Mouse (Mus musculus) kidney, embryonic 16.5 days (tissue): ENCODE data around the gene Mybbp1a. TPM values are rescaled to one million over a fixed set of nuclear protein-coding genes. Genes with fewer than 3 reads are reported as not detected.

Experiments
- ATAC-seq: fragments of 200-750 bp; cut with Nextera tagmentation; 2 replicates; pipeline ENCODE4 v1.8.0; 2017; ENCODE audit warnings: moderate TSS enrichment; ENCODE audit not compliant: low FRiP score, low TSS enrichment
- H3K27ac ChIP-seq: fragments of 300-500 bp; sonication (generic); 2 replicates; pipeline ENCODE4 v1.5.1; 2014; ENCODE audit warnings: low read length
- H3K27me3 ChIP-seq: fragments of 300-500 bp; sonication (generic); 2 replicates; pipeline ENCODE4 v1.6.1; 2014; ENCODE audit warnings: low read length, control low read depth, mixed read lengths; ENCODE audit not compliant: insufficient read depth
- H3K36me3 ChIP-seq: fragments of 300-500 bp; sonication (generic); 2 replicates; pipeline ENCODE4 v1.6.1; 2014; ENCODE audit warnings: low read length, control low read depth, mixed read lengths; ENCODE audit not compliant: insufficient read depth
- H3K4me1 ChIP-seq: fragments of 300-500 bp; sonication (generic); 2 replicates; pipeline ENCODE4 v1.6.1; 2014; ENCODE audit warnings: low read length, control low read depth, mixed read lengths; ENCODE audit not compliant: insufficient read depth
- H3K4me2 ChIP-seq: fragments of 300-500 bp; sonication (generic); replicated peaks from 2 replicates; pipeline ENCODE4 v1.6.1; 2014; ENCODE audit warnings: low read depth, low read length
- H3K4me3 ChIP-seq: fragments of 300-500 bp; sonication (generic); 2 replicates; pipeline ENCODE4 v1.5.1; 2014; ENCODE audit warnings: mild to moderate bottlenecking, low read length
- H3K9ac ChIP-seq: fragments of 300-500 bp; sonication (generic); replicated peaks from 2 replicates; pipeline ENCODE4 v1.6.1; 2014; ENCODE audit warnings: low read length
- H3K9me3 ChIP-seq: fragments of 300-500 bp; sonication (generic); 2 replicates; pipeline ENCODE4 v1.6.1; 2016; ENCODE audit warnings: low read length, control low read depth
- WGBS: fragments of 180-500 bp; shearing (Covaris S2); extraction: QIAGEN DNeasy Blood & Tissue Kit; methylation state at CpG from one replicate; pipeline ENCODE4 v1.1.7; 2014; 5-methylcytosine and 5-hydroxymethylcytosine counted together
- polyA plus RNA-seq: library from polyadenylated mRNA; unstranded; fragments of >200 nt; fragmentation: Nextera tagmentation; extraction: Ambion mirVana; gene quantifications from 2 replicates; pipeline ENCODE4 v1.2.1, GENCODE M21; 2015

The Mybbp1a gene
- polyA plus RNA-seq, 1 experiment from 2014 or later = 175 TPM

GRCm38 (mm10) chr11:72402969-72403368, 38.2 kb upstream of the Mybbp1a start:
- H3K27me3 ChIP-seq = no peaks in the 10 kb centered on the region
- peak overlapping the region; percentile 81 for H3K27ac ChIP-seq
- WGBS = 80% methylated on average over 12 of the region's 12 CpGs
- H3K36me3 ChIP-seq = peaks cover 14% of the 10 kb centered on the region
- peak overlapping the region; percentile 0 for H3K9ac ChIP-seq
- H3K4me2 ChIP-seq = no peak overlapping the region
- H3K9me3 ChIP-seq = no peaks in the 10 kb centered on the region
- H3K4me1 ChIP-seq = peaks cover 75% of the 10 kb centered on the region
- no peak for ATAC-seq
- H3K4me3 ChIP-seq = no peak overlapping the region

DNA sequence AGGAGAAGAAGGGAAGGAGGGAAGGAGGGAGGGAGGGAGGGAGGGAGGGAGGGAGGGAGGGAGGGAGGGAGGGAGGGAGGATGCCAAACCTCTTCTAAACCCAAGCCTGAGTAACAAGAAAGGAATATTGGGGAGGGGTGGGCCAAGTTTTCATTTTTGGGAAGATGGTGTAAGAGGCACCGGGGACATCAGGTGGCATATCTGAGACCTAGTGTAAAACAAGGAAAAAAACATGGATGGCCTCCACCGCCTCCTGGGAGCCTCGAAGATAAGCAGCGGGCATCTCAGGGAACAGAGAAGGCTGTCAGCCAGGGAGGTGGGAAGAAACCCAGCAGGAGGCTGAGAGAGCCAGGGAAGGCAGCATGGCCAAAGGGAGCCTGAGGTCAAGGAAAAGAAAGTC, 35.6 kb upstream of the Mybbp1a start:
- ATAC-seq = no peak
- H3K4me1 ChIP-seq = peaks cover 88% of the 10 kb centered on the region
- no peaks in the 10 kb centered on the region for H3K9me3 ChIP-seq
- WGBS = 69% methylated on average over 4 of the region's 4 CpGs
- H3K9ac ChIP-seq = 0 out of 2 replicates have a peak overlapping the region, but pooled peaks have one; percentile 5
- H3K27me3 ChIP-seq = 0 out of 2 replicates have a peak, but pooled peaks cover 4% of the 10 kb centered on the region
- peak overlapping the region; percentile 27 for H3K27ac ChIP-seq
- no peak overlapping the region for H3K4me2 ChIP-seq
- H3K4me3 ChIP-seq = no peak overlapping the region
- no peaks in the 10 kb centered on the region for H3K36me3 ChIP-seq

DNA sequence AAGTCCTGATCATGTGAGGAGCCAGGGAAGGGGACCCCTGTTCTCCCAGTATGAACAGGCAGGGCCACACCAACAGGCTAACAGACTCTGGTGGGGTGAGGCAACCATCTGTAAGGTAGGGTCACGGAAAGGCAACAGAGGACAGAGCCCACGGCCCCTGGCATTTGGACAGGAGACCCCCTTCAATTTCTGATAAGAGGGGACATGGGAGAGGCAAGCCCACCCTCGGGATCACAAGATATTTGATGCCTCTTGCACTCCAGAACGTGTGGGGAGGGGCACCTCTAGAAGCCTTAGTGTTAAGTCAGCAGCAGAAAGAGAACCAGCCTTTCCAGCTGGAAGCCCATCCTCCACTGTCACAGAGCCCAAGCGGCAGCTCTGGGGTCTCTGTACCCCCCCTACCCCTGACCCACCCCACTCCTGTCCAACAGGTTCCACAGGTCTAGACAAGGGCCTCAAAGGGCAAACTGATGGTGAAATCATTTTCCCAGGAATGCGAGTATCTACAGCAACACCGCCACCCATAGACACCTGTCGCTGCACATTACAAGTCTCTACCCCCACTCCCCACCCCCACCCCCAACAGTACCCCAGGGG, 35.0 kb upstream of the Mybbp1a start:
- ATAC-seq = no peak
- Histone ChIP-seq H3K4me3 (no peak overlapping the region), H3K27ac (peak overlapping the region; percentile 66), H3K4me1 (peaks cover 85% of the 10 kb centered on the region), H3K9me3 (no peaks in the 10 kb centered on the region), H3K4me2 (peak overlapping the region; percentile 93), H3K9ac (peak overlapping the region; percentile 56; the same call in 1 of the 2 replicates), H3K36me3 (no peaks in the 10 kb centered on the region), H3K27me3 (0 out of 2 replicates have a peak, but pooled peaks cover 4% of the 10 kb centered on the region)
- WGBS = 54% methylated on average over 8 of the region's 8 CpGs

- peak overlapping the region; percentile 56 for H3K9ac ChIP-seq
- H3K27me3 ChIP-seq = 0 out of 2 replicates have a peak, but pooled peaks cover 4% of the 10 kb centered on the region
- 22% methylated on average over 3 of the region's 3 CpGs for WGBS
- H3K4me1 ChIP-seq = peaks cover 80% of the 10 kb centered on the region
- peak overlapping the region; percentile 93 for H3K4me2 ChIP-seq
- peak overlapping the region; percentile 66 for H3K27ac ChIP-seq
- no peak for ATAC-seq
- H3K4me3 ChIP-seq = peak overlapping the region; percentile 83
- H3K36me3 ChIP-seq = no peaks in the 10 kb centered on the region
- H3K9me3 ChIP-seq = no peaks in the 10 kb centered on the region
These were observed 34.1 kb upstream of the Mybbp1a start for GRCm38 (mm10) chr11:72407081-72407480.

GRCm38 (mm10) chr11:72407574-72407973, 33.6 kb upstream of the Mybbp1a start:
- Histone ChIP-seq H3K27me3 (0 out of 2 replicates have a peak, but pooled peaks cover 4% of the 10 kb centered on the region), H3K4me2 (peak overlapping the region; percentile 93), H3K9me3 (no peaks in the 10 kb centered on the region), H3K9ac (peak overlapping the region; percentile 45; the same call in 1 of the 2 replicates), H3K4me1 (peaks cover 80% of the 10 kb centered on the region), H3K4me3 (peak overlapping the region; percentile 83), H3K27ac (peak overlapping the region; percentile 66), H3K36me3 (no peaks in the 10 kb centered on the region)
- no peak for ATAC-seq
- 23% methylated on average over 7 of the region's 7 CpGs for WGBS

DNA sequence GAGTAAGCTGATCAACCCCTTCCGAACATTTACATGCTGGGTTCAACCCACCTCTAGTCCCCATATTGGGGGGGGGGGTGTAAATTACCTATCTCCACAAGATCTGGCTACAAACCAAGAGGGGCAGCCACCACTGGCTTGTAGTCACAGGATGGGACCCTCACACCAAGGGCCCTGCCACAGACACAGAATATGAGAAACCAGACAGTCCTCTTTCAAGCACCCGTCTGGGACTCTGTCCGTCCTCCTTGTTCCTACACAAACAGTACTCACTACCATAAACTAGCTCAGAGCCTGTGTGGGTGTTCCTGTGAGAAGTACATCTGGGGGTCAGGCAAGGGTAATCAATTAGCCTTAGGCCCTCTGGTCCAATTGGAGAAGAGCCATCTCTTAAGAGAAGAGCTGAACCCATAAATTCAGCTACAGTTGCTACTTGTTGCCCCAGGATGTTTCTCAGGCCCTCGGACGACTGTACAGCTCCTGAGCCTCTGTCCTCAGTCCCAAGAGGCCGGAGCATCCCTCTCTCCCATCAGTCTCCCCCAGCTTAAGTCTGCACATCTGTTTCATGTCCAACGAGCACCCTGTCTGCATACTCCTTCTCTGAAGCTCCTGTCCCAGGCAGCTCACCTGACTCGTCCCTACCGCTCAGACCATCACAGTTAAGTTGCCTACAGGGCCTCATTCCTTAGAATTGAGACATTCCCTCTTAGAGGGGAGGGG, 32.5 kb upstream of the Mybbp1a start:
- H3K4me1 ChIP-seq = peaks cover 79% of the 10 kb centered on the region
- peak overlapping the region; percentile 93 for H3K4me2 ChIP-seq
- peak overlapping the region; percentile 60 for H3K9ac ChIP-seq
- 24% methylated on average over 9 of the region's 9 CpGs for WGBS
- H3K4me3 ChIP-seq = peak overlapping the region; percentile 83
- no peaks in the 10 kb centered on the region for H3K36me3 ChIP-seq
- H3K27me3 ChIP-seq = 0 out of 2 replicates have a peak, but pooled peaks cover 4% of the 10 kb centered on the region
- ATAC-seq = no peak
- no peaks in the 10 kb centered on the region for H3K9me3 ChIP-seq
- no peak overlapping the region for H3K27ac ChIP-seq

DNA sequence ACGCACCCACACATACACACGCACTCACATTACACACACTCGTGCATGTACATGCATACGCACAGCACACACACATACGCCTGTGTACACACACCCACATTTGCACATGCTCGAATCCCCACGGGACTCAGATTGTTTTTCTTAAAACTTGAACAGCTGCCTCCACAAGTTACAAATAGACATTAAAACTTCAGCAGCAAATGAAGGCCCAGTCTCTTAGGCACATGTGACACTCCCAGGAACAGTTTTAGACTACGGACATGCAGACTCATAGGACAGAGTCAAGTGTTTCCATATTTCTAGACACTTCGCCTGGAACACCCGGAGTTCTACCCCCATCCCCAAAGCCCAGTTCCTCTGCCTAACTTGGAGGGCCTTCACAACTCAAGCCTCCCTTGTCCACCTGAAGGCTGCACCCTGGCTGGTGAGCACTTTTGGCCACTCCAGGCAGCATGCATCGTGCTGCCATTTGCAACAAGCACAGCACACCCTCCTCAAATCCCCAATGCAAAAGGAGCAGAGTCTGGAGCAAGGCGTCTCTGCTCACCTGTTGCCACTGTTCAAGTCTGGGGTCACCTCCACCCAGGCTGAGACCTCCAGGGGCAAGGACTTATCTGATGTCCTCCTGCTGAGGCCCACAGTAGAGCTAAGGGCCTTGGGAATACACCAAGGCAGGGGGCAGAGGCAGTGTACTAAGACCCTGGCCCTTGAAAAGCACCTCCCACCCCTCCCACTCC, 31.3 kb upstream of the Mybbp1a start:
- peaks cover 80% of the 10 kb centered on the region for H3K4me1 ChIP-seq
- H3K4me2 ChIP-seq = peak overlapping the region; percentile 93

GRCm38 (mm10) chr11:72410521-72411092, 30.5 kb upstream of the Mybbp1a start:
- peak; percentile 69 for ATAC-seq
- no peaks in the 10 kb centered on the region for H3K36me3 ChIP-seq
- peak overlapping the region; percentile 98 for H3K27ac ChIP-seq
- peaks cover 73% of the 10 kb centered on the region for H3K4me1 ChIP-seq
- under 1% methylated on average over 25 of the region's 25 CpGs for WGBS
- 0 out of 2 replicates have a peak, but pooled peaks cover 4% of the 10 kb centered on the region for H3K27me3 ChIP-seq
- H3K9ac ChIP-seq = peak overlapping the region; percentile 82
- H3K4me2 ChIP-seq = peak overlapping the region; percentile 93
- no peaks in the 10 kb centered on the region for H3K9me3 ChIP-seq
- H3K4me3 ChIP-seq = peak overlapping the region; percentile 83

More for the DNA sequence above, 31.3 kb upstream of the Mybbp1a start:
- Histone ChIP-seq H3K4me3 (peak overlapping the region; percentile 83), H3K9ac (peak overlapping the region; percentile 60), H3K27me3 (0 out of 2 replicates have a peak, but pooled peaks cover 4% of the 10 kb centered on the region), H3K9me3 (no peaks in the 10 kb centered on the region), H3K36me3 (no peaks in the 10 kb centered on the region), H3K27ac (peak overlapping the region; percentile 98)
- 45% methylated on average over 12 of the region's 12 CpGs for WGBS
- no peak for ATAC-seq
